Mouse (Mus musculus): Measurements from ENCODE around the gene Nck1. TPM values are rescaled to one million over a fixed set of nuclear protein-coding genes. Genes with fewer than 3 reads are reported as not detected.
A peak's percentile ranks its signal among the peaks of the same experiment; 100 is the strongest.

Nck1 gene
- total RNA-seq (2021): 10 to 100 TPM; 44.8 to 54.0 TPM

DNA sequence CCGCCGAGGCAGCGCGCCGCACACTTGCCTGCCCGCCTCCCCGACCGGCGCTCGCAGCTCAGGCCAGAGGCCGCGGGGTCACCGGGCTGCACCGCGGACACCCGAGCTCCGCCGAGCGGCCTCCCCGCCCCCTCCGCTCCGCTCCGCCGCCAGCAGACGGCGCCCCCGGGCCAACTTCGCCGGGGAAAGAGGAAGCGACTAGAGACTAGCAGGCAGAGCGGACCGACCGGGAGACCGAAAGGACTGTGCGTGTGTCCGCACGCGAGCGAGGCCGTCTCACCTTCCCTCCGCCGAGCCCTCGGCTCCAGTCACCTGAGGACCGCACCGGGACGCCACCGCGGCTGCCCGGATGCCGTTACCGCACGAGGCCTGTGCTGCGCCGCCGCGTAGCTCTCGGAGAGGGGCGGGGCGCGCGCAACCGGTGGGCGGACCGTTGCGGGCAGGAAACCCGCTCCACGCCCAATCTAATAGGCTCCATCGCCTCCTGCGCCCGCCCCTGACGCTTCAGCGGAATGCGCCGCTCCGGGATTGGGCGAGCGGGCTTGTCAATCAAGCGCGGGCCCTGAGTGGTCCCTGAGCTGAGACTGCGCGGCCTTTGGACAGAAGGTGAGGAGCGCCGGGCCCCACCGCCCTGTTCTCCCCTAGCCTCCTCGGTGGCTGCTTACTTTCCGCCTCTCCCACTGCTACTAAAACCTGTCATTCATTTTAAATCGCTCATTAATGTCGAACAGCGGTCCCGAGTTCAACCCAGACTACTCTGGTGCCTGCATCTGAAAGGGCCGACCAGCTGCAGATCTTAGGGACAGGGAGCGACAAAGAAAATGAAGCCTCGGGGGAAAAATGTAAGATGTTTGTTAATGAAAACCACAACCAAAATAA lies at the start of gene Nck1:
Gene Nck1, minus strand, starts transcription at position 420 of the 879 bp plus-strand sequence.
- peak; percentile 99 for DNase-seq
- intact Hi-C loops (cut with DNase I): loop anchor here (1.0 to 10.0 kb wide), 6 partner anchors 26 to 609 kb away; partner anchors contain the start of gene Msl2

DNA sequence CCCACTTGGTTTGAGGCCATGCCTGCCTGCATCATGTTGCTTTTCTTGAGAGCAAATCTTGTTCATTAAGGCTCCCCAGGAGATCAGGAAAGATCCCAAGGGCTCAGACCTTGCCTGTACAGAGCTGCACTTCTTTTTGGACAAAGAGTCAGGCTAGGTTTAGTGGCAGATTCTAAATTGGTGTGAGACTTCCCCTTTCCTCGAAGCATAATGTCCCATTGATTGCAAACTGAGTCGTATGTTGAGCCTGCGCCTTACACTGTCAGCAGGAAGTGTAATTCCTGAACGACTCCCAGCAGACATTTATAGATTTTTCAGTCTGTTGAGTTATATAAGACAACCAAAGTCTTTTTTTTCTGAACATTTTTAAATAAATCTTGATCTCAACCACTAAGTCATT lies 44.5 kb upstream of the Nck1 start:
- intact Hi-C loops (cut with DNase I): no loop called here
- DNase-seq: no peak

DNA sequence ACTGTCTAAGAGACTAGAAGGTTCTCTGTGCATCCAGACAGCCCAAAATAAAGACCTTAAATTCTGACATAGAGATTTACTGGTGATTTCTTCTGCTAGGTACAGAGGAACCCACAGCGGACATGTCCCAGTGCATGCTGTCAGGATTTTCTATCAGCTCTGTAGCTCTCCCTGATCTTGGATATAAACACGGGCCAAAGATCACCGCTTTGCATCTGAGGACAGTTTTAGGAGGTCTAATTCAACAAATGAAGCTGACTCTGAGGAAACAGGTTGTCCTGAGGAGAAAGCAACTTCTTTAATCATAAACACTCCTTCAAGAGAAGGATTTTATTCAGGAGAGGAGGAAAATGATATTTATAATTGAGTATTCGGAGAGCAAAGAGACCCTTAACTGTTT lies 38.1 kb upstream of the Nck1 start:
- intact Hi-C loops (cut with DNase I): no loop called here
- DNase-seq: no peak

DNA sequence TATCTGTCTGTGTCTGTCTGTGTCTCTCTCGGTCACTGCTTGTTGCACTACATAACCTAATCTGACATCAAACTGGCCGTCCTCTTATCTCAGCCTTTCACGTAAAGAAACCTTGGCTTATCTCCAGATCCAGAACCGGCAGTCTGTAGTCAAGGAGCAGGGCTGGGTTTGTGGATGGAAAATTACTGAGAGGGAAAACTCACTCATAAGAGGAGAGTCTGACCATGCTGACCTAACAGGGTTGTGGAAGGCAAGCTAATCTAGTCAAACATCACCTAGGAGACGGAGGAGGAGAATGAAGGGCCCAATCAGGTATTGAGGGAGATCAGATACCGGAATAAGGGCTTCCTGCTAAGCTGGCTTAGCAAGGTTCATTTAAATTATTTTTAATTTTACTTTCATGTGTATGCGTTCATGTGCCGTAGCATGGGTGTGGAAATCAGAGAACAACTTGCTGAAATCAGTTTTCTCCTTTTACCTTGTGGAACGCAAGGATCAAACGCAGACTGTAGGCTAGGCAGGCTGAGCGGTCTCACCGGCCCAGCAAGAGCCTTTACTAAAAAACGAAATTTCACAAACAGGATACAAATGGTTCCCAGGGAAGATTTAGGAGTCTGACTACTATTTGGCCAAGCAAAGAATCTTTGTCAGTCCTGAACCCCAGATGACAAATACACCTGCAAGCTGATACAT lies 37.1 kb upstream of the Nck1 start:
- intact Hi-C loops (cut with DNase I): no loop called here

DNA sequence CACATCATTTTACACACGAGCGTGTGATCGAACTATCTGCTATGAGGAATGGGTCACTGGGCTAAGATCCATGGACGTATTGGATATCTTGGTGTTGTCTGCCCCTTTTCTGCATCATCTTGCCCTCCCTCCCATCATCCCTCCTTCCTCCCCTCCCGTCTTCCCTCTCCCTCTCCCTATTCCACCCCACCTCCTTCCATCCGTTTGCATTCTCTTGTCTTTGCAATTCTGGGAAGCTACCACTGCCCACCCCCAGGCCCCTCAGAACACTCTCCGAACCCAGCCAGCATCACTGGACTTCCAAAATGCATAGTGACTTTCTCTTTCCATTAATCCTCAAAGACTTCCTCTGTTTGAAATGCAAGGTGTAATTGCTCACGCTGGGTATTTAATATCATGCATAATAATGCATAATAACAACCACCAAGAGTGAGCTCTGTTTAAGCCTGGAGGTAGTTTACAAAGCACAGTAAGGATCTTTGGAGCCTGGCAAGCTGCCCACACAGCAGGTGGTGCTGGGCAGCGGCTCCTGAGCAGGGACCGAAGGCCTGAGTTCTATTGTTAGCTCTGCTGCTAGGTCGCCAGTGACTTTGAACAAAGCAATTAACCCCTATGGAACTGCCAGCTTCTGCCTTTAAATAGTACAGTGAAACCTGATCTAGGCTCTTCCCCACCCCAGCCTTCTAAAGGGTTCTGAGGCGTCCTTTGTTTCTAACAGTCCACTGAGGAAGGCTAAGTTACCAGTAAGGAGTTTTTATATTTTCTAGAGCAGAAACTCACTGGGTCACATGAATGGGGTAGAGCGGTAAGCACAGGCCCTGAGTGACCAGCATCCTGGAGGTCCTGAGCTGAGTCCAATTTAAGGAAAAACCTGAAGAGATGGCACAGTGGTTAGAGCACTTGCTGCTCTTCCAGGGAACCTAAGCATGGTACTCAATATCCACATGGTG lies 35.9 kb upstream of the Nck1 start:
- DNase-seq: peak; percentile 35 to 43
- intact Hi-C loops (cut with DNase I): no loop called here

More for the DNA sequence above, 37.1 kb upstream of the Nck1 start:
- no peak for DNase-seq

DNA sequence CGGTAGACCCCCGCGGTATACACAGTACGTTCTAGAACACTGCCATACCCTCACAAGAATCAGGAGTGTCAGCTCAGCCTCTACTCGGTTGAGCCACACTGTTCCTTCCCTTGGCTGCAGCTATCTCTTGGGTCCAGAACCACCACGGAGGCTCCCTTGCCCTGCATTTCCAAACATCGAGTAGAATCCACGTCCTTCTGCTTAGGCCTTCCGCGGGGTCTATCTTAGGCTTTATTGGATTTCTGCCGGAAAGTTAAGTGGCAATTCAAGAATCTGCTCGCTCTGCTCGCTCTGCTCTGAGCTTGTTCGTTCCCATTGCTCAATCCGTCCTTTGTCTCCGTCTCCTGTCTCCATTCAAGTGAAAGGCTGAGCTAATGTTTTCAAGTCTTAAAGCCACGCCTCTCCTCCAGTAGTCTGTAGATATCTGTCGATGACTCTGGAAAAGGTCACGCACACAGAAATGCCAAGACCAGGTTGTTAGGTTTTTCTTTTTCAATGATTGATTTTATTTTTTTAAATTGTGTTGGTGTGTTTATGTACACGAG lies 34.3 kb upstream of the Nck1 start:
- DNase-seq: no peak
- intact Hi-C loops (cut with DNase I): no loop called here

DNA sequence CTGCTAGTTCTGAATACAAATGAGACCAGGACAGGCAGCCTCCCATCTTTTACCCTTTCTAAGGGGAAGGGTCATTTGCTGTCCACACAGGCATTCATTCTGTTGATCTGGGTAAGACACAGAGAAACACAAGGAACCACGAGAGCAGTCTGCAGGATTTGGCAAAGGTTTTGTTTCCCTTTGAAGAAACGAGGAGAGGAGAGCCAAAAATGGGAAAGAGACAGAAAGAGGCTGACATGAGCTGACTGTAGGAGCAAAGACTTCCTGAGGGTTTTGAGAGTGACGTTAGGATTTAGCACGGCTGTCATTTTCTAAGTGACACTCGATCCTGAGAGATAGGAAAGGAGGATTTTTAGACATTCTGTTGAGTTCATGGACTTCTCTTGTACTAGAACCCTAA lies 28.0 kb upstream of the Nck1 start:
- intact Hi-C loops (cut with DNase I): no loop called here
- no peak for DNase-seq

DNA sequence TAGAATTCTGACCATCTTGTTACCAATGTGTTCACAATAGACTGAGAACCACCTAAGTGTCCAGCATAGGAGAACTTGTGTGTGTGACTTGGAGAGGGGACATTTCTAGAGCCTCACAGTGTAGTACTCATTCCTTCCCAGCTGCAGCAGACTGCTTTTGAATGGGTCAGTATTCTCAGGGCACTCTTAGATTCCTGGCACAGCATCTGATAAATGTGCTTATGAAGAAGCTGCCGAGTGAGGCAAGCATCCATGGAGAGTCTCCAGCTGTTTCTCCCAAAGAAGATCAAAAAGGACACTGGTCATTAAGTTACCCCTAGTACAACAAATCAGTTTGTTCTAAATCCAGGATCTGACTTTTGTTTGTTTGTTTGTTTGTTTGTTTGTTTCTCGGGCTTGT lies 27.4 kb upstream of the Nck1 start:
- intact Hi-C loops (cut with DNase I): no loop called here
- no peak for DNase-seq

DNA sequence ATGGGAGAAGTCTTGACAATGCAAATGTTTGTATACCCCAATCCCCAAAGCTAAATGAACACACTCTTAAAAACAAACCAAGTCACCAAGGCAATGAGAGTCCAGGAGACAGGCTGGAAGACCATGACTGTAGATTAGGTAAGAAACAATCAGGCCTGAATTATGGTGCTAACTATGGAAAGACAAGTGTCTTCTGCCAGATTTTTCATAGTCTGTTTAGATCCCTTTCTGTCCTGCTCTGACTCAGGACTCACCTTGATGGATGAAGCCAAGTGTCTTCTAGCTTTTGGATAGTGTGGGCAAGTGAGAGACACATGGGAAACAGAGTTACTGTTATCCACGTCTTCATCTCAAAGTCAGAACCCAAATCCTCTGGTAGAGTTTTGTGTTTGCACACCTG lies 25.6 kb upstream of the Nck1 start:
- intact Hi-C loops (cut with DNase I): loop anchor here (2.0 kb wide), 1 partner anchor 71 kb away; no protein-coding TSS in a partner anchor
- DNase-seq: no peak

DNA sequence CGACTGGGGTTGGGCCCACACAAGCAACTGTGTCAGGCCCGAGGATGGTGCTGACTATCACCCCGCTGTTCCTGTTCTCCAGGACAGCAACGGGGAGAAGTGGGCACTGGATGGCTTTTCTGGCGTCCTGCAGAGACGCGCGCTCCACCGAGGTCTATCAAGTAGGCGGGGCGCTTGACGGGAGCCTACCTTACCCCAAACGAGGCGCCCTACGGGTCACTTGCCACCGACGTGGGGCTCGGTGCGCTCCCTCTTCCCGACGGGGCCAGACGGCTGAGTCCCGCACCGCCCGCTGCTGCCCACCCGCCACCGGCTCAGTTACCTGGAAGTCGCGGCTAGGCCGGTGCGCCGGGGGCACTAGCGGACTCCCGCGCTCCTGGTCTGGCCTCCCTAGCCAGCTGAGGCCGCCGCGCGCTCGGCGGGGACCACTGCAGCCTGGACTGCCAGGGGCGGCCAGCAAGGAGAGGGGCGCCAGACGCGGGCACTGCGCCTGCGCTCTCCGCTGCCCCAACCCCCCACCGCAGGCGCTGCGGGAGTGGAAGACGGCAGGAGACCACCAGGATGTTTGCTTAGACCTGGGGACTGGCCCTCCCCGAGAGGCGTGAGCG lies 24.8 kb upstream of the Nck1 start, which contains the start of gene Slc35g2:
Gene Slc35g2, minus strand, starts transcription at position 465 of the 608 bp plus-strand sequence.
- intact Hi-C loops (cut with DNase I): loop anchor here (2.0 kb wide), 1 partner anchor 72 kb away; no protein-coding TSS in a partner anchor
- peak; percentile 24 to 41 for DNase-seq

DNA sequence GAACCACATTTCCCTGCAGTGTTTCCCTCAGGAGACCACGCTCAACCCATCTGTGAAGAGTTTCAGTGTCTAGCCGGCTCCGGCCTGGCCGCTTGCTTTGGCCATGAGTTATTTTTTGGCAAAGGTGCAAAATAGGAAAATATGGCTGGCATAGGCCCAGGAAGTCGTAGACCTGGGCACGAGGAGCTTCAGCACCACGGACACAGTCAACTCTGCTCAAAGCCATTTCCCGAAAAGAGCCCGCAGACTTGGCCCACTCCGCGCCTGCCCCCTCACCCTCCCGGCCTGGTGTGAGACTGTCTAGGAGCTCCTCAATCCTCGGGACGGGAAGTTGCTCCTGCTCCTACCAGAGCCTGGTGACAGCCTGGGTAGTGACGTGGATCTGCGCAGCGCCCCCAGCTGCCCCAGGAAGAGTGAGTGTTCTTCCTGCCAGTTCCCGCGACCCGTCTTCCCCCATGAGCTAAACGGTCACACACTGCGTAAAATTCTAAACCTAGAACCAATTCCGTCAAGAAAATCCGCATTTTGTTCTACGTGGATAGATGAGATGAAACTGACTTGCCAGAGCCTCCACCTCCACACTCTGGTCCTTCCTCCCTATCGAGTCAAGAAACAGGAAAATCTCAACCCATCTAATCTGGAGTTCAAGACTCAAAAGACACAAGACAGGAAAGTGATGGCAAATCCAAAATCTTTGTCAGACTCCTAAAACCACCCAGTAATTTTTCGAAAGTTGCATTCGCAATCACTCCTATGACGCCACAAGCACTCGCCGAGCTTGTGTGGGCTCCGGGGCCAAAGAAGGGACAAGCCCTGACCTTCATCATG lies 24.1 kb upstream of the Nck1 start:
- DNase-seq: peak; percentile 40 to 41
- intact Hi-C loops (cut with DNase I): loop anchor here (2.0 kb wide), 1 partner anchor 73 kb away; no protein-coding TSS in a partner anchor

DNA sequence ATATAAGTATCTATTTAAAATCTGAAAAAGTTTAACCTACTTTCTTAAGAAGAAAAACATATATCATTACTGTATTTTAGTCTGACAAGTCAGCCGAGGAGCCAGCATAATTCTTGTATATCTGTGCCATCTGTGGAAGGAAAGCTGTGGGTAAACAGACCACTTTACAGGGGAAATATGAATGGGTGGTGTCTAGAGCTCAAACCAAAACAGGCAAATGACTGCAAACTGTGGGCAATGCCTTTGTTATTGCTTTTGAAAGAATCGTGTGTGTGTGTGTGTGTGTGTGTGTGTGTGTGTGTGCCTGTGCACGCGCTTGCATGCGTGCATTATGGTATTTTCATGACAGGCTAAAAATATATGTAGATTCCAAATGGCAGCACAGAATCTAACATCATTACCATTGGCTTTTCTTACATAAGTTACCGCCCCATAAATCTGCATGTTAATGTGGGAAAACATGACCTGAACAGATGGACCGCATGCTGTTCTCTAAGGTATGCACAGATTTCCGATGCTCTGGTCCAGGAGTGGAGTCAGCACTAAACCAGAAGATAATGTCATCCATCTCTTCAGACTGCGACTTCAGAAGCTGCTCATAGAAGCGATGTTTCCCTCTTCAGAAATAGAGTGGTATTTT lies 14.4 kb upstream of the Nck1 start:
- intact Hi-C loops (cut with DNase I): no loop called here
- no peak for DNase-seq

DNA sequence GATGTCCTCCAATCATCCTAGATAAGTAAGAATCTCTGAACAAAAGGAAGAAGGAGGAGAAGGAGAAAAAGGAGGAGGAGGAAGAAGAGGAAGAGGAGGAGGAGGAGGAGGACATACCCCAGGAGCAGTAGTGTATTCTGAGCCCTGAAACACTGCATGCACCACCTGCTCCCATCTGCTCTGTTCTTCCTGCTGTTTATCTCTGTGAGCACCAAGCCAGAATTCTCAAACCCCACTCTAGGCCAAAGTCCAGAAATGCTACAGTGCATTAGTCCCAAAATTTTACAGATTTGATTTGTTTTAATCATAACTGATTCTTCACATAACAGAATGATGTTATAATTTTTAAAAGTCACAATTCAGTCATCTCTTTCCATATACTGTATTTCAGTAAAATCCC lies 13.1 kb upstream of the Nck1 start:
- DNase-seq: no peak
- intact Hi-C loops (cut with DNase I): no loop called here

DNA sequence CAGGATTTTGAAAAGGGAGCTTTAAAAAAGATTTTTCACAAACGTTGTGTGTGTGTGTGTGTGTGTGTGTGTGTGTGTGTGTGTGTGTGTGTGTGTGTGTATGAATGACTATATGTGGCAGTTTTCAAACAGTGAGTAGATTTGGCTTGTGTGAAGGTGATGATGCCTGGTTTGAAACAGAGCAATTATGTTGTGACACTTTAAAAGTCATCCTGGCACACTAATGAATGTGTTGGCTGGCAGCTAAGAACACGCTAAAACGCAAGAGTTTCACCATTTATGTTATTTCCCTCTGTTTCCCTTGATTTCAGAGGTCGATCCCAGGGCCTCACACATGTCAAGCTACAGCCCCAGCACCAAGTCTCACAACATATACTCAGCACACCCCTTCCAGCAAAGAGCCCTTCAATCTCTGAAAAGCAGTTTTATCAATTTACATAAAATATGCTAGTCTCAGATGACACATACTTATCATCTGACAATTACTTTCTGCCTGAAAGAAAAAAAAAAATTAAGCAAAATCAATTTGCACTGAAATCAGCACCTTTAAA lies 12.2 kb upstream of the Nck1 start:
- no peak for DNase-seq
- intact Hi-C loops (cut with DNase I): no loop called here

DNA sequence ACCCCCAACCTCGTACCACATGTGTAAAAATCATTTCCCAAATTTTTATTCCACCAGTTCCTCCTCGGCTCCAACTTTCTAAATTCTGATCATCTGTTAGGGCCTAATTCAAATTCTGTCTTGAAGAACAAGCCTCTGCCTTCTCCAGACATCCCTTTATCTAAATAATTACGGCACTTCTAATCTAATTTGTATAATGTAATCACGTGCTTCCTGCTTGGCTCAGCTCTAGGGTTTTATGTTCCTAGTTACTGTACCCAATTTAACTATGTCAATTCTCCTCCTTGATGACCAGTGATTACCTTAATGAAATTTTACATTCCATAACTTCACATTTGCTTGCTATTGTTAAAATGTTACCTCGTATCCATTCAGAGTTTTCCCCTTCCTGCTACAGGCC lies 9.8 kb upstream of the Nck1 start:
- no peak for DNase-seq
- intact Hi-C loops (cut with DNase I): no loop called here

DNA sequence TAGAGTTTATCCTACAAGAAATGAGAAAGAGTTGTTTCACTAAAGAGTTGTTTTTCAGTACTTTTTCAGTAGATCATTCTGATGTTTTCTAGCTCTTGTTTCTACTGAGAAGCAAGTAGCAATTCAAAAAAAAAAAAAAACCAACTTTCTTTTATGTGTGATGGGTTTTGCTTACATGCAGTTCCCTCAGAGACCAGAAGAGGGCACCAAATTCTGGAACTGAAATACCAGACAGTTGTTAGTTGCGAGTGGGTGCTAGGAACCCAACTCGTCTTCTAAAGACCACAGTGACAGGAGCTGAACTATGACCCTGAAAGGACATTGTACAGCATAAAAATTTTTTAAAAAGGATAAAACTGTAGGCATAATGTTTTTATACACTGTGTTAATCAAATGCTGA lies 2.4 kb upstream of the Nck1 start:
- intact Hi-C loops (cut with DNase I): loop anchor here (5.0 to 10.0 kb wide), 3 partner anchors 41 to 606 kb away; partner anchors contain the start of gene Msl2
- DNase-seq: peak in 1 of 2 experiments; percentile 26

DNA sequence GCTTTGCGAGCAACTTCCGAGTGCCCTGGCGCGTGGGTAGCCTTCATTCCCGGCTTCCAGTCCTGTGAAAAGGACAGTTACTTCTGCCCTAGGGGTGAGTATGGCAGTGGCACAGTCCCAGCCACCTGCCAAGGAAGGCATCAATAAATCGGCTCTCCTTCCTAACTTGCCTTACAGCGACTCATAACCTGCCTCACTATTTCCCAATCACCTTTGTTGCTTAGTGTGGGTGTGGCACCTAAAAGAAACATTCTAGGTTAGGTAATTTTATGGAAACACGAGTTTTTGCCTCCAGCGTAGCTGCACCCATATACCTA lies 618 bp upstream of the Nck1 start:
- no peak for DNase-seq
- intact Hi-C loops (cut with DNase I): loop anchor here (1.0 to 10.0 kb wide), 4 partner anchors 39 to 608 kb away; partner anchors contain the start of gene Msl2
